Mouse (Mus musculus) layer of hippocampus, adult 9-11 months (tissue): ENCODE measurements around the gene Btn1a1.
A peak's percentile ranks its signal among the peaks of the same experiment; 100 is the strongest.

Experiments
- DNase-seq: peaks from one replicate; pipeline ENCODE4 v3.0.0; 2022

The Btn1a1 gene

DNA sequence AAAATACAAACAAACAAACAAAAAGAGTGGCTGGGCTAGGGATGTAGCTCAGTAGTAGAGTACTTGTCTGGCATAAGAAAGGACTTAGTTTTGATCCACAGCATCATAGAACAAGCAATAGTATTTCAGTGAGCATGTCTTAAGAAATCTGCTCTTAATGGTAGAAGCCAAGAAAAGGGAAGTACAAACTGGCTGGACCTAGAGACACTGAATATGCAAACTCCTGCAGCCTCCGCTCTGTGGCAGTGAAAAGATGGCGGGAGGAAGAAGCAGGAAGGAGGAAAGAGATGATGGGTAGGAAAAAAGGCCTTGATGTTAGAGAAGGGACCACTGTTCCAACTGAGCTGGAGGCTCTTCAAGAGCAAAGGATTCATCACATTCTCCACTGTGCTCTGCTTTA, 17.5 kb upstream of the Btn1a1 start:
- DNase-seq = no peak

DNA sequence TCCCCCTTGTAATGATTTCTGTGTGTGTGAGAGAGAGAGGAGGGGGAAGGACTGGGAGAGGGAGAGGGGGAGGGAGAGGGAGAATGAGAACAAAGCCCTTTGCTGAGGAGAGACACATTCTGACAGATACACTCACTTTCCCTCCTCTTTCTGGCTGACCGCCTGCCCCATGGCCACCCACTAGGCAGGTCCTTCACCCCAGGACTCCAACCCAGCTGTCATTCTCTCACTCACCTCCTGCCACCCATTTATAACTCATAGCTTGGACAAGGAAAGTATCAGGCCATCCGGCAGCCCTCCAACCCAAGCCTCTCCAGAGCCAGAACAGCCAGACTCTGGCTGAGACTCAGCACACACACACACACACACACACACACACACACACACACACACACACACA, 10.0 kb upstream of the Btn1a1 start:
- DNase-seq = no peak

DNA sequence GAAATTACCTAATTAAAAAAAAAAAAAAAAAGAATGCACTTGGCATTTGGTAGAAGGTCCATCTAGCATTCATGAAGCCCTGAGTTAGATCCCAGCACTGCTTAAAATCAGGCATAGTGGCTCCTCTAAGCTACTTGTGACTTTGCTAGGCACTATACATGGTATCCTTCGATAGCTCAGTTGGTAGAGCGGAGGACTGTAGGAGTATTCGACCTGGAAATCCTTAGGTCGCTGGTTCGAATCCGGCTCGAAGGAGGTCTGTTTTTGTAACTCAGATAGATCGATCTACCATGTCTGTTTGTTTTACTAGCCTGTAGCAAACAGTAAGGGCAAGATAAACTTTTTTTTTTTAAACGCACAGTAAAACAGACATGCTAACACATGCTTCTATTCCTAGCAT, 1.2 kb upstream of the Btn1a1 start:
- DNase-seq = peak; percentile 42

DNA sequence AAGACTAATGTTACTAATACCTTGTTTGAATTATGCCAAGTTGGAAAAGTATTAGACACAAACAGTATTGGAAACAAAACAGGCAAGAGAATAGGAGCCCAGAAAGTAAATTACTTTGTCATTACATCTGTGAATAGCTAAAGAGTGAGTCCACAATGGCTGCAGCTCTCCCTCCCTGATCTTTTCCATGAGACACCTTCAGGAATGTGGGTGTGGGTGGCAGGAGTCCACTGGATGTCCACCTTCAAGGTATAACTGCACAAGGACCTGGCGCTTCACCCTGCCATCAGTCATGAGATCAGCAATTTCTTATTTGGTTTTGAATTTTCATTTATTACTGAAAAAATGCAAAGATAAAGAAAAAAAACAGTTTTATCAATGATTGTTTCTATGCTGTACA, 605 bp upstream of the Btn1a1 start:
- DNase-seq = no peak

DNA sequence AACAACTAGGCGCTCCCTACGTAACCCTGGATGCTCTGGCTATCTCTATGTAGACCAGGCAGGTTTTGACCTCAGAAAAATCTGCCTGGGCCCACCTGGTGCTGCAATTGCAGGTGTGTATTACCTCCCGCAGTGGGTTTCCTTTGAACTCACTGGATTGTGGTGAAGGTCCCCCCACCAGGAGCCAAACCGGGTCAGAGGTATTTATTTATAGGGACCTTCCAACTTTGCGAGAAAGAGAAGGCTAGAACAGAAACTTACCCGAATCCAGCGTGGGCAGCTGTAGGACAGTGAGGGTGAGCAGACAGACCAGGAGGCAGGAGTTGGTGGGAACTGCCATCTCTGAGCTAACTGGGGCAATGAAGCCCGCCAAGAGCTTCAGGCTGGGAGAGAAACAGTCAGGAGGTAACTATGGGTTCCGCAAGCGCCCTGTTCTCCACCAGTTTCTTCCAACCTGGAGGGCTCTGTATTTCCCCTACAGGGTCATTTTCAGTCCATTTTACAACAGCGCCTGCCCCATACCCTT, 797 bp downstream of the Btn1a1 start:
- DNase-seq = no peak

DNA sequence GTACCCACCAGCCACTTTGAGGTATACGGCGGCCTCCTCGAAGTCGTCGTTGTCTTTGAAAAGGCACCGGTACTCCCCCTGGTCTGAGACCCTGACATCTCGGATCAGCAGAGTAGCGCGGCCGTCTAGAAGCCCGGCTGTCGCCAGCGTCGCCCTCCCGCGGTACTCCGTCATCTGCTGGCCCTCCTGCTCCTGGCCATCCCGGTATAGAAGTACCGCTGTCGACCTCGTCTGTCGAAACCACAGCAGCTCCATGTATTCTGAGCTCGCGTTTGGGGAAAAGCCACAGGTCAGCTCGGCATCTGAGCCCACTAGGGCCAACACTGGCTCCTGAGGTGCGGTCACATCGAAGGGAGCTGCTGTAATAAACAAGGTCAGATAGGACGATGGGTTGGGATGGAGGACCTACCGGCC, 1.5 kb downstream of the Btn1a1 start:
- DNase-seq = no peak

DNA sequence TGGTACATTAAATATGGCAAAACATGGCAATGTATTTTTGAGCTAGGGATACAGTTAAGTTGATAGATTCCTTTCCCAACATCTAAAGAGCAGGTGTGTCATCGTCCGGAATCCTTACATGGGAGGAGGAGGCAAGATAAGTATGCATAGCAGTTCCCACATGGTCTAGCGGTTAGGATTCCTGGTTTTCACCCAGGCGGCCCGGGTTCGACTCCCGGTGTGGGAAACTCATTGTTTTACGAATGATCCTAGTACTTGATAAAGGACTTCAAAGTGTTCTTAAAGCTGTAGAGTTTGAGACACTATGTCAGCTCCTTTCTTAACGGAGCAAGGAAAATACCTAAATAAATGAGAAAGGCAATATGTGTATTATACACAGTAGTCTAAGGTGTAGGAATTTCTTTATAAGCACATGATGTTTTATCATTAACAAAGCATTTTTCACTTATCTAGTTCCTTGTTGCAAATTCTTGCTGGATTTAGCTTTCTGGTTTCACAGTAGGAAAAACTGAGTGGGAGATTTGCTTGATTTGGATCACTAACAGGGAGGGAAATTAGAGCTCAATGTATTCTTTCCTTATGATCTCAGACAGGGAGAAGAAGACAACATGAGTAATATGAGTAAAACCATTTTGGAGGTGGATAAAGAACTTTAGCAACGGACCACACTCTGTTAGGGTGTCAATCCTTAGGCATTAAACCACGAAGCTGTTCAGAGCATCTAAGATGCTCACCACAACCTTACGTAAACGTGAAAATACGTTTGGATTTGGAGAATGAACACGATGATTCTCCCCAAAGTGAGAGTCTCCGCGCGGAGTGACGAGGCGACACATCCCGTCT, 2.1 kb downstream of the Btn1a1 start:
- DNase-seq = peak; percentile 62

DNA sequence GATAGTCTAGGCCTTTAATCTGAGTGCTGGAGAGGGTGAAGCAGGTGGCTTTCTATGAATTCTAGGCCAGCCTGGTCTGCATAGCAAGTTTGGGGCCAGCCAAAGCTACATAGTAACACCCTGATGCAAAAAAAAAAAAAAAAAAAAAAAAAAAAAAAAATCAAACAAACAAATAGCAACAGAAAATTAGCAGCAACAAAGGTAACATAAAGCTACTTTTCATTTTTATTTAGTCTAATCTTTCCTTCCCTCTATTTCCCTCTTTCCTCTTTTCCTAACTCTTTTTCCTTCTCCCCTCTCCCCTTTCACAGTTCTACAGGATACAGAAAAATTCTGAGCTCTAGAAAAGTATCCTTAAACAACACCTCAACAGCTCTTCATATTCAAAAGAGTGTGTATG, 3.0 kb downstream of the Btn1a1 start:
- DNase-seq = no peak

DNA sequence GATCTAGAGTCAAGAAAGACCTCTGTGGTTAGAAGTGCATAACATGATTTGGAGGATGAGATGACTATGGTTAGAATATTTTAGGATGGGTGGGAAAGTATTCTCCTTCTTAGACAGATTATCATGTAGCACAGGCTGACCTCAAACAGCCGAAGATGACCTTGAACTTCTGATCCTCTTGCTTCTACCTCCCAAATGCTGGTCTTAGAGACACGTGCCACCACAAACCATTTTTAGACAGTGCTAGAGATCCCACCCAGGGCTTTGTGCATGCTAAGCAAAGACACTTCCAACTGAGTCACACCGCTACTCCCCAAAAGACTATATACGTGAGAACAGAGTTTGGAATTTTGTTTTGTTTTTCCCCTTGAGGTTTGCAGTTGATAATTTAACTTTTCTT, 3.6 kb downstream of the Btn1a1 start:
- no peak for DNase-seq

DNA sequence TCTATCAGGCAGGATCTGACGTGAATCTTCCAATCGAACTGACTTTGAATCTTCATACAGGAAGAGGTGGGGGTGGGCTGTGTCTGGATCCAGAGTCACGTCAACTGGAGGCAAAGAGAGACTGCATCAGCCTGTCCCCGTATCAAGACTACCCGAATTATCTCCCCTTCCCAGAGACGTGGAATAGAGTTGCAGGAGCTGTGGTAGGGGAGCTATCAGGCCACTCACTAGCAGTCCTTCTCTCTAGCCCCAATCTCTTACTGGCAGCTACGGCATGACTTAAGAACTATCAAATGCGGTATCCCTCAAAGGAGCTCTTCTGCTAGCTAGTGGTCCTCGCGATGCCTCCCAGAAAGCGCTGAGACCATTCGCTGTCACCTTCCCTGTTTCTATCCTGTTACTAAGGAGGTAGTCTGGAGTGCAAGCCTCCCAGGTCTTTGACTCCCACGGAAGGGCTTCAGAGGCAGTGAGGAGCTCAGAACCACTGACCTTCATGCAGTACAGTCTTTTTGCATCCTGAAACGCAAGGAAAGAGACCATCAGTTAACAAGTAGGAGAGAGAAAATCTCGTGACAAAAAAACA, 6.3 kb downstream of the Btn1a1 start:
- no peak for DNase-seq

DNA sequence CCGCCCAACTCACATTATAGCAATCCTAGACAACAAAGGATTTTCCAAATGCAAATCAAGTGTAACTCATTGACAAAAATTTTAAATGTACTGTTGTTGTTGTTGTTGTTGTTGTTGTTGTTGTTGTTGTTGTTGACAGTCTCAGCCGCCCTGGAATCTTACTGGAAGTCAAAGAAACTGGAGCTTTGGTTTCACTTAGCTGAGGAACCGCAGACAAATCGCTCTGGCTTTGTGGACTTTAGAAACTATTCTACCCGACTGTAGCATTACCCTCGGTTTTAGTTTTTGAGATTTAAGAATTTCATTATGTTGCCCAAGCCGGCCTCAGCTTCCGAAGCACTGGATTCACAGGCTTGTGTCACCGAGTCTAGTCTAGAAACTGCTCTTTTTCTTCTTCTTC, 11.8 kb downstream of the Btn1a1 start:
- DNase-seq = no peak

DNA sequence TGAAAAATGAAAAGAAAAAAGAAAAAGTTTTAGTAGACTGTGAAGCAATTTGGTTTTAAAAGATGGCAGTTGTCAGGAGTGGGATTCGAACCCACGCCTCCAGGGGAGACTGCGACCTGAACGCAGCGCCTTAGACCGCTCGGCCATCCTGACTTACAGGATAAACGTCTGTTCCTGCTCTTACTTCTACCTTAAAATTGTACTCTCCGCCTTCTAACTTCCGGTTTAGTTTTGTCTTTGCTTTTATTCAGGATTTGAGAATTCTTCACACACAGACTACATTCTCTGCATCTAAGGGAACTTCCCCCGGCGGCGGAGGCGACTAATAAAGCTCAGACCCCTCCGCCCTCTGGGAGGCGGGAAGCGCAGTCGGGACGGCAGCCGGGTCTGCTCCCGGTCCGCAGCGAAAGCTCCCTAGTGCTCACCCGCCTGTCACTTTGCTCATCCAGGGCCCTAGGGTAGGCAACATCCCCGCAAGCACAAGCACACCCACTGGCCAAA, 12.3 kb downstream of the Btn1a1 start:
- peak; percentile 60 for DNase-seq

DNA sequence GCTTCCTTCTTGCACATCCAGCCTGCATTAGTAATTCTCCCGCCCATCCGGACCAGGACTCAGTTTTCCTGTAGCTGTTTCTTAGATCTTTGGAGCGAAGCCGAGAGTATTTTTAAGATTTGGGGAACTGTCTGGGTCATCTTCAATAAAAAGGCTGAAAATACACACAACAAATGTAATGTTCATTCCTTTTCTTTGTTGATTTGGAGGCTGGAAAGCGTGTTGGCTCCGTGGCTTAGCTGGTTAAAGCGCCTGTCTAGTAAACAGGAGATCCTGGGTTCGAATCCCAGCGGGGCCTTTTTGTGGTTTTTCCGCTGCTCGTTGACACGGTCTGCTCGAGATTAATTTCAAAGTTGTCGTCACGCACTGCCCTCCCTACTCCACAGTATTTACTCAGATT, 15.3 kb downstream of the Btn1a1 start:
- DNase-seq = peak; percentile 76

DNA sequence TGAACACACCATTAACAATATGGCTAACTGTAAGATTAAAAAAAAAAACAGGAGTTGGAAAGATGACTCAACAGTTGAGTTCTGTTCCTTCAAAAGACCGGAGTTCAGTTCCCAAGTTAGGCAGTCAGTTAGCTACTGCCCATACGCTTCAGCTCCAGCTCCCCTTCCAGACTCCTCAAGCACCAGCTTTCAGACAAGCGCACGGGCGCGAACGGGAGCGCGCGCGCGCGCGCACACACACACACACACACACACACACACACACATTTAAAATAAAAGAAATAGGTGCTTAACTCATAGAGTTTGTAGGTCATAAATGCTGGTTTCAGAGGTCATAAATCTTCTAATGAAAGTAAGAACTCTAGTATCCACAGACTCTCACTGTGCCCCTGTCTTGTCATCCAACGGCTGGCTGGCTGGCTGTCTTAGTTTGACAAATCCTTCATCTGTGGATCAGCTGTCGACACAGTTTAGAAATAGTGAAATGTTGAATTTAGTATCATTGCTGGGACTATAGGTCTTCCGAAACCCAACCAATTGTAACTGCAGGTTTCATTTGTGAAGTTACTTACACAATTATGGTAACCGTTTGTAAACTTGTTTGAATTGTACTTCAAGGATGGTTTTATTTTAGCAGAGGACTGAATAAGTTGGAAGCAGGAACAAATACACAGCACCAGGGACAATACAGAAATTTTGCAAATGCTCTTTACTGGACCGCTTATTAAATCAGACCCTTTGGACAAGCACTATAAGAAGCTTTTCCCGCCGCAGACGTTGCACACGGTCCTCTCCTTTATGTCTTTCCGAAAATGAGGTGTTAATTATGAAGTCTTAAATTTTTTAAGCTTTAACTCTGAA, 16.2 kb downstream of the Btn1a1 start:
- peak; percentile 45 for DNase-seq

DNA sequence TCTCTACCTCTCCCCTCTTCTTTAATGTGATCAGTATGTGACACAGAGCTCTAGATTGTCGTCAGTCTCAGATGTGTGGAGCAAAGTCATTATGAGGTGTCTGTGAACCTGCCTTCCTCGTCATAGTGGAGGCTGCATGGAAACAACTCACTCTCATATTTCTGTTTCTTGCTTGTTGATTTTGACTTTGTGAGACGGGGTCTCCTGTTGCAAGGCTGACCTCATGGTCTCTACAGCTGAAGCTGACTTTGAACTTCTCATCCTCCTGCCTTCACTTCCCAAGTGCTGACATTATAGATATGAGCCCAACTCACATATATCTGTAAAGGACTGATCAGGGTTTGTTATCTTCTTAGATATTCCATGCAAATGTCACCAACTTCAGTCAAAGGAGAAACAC, 16.9 kb downstream of the Btn1a1 start:
- DNase-seq = no peak

DNA sequence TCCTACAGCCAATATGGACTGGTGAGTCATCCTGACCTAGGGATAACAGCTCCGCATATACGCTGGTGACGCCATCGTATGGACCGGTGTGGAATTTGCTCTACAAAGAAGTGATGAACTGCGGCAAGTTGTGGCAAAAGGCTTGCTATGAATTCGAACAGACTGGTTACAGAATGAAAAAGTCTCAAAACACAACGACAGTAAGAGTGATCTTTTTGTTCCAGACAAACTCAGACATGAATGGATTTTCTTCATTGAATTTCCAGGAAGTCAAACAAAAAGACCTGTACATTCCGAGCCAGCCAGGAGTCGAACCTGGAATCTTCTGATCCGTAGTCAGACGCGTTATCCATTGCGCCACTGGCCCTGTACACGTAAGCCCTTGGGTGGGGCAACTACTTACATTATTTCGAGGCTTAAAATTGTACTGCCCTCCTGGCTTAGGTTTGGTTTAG, 19.2 kb downstream of the Btn1a1 start:
- DNase-seq = peak; percentile 76

DNA sequence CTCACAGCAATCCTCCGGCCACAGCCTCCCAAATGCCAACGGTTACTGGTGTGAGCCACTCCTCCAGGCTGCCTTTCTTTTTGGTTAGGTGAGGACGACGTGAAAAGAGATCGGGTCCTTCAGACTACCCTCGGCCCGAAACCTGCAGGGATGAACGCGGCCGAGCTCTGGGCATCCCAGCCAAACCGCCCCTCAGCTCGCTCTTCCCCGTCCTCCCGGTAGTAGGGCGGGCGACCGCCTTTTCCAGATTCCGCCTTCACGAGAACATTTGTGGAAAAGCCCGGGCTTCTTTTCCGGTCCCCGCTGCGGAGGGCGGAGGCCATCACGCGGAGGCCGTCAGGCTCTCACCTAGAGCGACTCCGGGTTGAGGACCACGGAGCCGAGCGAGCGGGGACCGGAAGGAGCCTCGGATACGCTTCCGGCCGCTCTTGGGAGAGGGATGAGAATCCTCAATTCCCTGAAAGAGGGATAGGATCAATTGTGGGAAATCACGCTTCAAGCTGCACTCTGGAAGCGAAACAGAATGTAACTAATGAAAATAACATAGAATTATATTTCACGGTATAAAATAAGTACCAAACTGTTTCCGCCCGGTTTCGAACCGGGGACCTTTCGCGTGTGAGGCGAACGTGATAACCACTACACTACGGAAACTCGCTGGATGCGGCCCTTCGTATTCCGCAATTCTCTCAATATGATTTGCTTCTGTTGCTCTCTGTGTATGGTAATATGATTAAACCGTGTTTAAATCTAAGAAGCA, 20.0 kb downstream of the Btn1a1 start:
- DNase-seq = peak; percentile 87

DNA sequence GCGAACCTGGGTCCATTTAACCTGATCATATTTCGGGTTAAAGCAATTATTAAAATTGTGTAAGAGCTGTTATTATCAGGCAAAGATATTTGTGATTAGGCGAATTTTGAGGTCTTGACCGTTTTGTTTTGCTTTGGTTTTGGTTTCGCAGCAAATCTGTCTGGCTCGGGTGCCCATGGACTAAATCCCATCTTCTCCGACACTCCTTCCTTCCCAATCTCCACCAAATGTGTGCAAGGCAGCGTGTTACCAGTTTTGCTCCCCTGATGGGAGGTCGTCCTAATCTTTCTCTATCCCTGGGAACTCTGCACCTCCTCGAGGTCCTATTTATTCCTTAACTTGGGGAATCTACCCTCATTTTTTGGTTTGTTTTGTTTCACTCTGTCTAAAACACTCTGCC, 20.5 kb downstream of the Btn1a1 start:
- no peak for DNase-seq

DNA sequence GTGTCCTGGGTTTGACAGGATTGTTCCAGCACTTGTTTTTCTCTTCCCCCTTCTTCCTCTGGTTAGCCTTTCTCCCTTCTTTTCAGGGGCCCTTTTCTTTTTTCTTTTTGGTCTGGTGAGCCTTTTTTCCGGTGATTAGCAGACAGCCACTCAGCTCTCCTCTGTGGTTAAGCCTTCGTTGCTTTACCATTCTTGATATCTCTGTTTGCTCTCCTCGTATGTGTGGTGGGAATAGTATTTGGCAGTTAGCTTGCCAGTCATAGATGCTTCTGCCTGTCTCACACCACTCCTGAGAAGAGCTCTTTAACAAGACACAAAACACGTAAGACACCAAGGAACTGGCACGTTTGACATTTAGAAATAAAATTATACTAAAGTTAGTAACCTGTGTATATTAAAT, 21.2 kb downstream of the Btn1a1 start:
- DNase-seq = no peak

DNA sequence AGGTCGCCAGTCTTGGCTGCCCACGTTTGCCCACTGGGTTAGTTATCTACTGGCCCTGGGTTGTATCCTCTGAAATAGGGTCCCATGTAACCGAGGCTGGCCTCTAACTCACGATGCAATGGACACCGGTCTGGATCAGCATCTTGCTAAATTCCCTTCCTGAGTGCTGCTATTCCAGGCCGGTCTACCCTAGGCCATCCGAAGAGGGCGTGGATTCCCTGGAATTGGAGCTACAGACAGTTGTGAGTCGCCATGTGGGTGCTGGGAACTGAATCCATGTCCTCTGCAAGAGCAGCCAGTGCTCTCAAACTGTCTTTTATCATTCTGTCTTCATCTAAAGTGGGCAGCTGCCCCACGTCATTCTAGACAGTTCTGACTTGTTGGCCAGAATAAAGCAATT, 25.8 kb downstream of the Btn1a1 start:
- no peak for DNase-seq

DNA sequence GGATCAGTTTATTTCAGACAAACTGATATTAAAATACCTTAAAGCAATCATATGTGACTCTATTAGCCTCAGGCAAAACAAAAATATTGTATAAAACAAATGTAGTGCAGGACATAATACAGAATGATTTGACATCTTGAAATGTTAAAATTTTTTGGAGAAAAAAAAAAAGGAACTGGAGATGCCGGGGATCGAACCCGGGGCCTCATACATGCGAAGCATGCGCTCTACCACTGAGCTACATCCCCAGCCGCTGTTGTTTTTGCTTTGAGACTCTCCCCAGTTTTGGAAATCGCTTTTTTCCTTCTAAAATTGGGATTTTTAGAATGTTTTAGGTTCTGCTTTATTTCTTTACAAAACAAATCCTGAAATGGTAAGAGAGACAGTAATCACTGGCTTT, 27.2 kb downstream of the Btn1a1 start:
- no peak for DNase-seq

DNA sequence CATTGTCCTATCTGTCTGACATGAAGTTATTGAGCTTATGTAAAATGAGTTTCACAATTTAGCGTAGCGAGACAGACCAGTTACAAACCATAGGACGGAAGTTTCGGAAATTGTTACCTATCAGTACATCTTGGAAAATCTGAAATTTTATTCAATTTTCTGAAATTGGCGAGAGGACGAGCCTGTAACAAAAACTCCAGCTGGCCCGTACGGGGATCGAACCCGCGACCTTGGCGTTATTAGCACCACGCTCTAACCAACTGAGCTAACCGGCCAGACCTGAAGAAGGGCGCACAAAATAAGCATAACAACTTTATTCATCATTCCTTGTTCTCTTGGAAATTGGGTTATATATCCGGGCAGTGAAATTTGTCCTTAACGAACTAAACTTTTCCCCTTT, 27.8 kb downstream of the Btn1a1 start:
- peak; percentile 85 for DNase-seq
